Mouse (Mus musculus): Measurements from ENCODE around the gene Slamf6.

DNA sequence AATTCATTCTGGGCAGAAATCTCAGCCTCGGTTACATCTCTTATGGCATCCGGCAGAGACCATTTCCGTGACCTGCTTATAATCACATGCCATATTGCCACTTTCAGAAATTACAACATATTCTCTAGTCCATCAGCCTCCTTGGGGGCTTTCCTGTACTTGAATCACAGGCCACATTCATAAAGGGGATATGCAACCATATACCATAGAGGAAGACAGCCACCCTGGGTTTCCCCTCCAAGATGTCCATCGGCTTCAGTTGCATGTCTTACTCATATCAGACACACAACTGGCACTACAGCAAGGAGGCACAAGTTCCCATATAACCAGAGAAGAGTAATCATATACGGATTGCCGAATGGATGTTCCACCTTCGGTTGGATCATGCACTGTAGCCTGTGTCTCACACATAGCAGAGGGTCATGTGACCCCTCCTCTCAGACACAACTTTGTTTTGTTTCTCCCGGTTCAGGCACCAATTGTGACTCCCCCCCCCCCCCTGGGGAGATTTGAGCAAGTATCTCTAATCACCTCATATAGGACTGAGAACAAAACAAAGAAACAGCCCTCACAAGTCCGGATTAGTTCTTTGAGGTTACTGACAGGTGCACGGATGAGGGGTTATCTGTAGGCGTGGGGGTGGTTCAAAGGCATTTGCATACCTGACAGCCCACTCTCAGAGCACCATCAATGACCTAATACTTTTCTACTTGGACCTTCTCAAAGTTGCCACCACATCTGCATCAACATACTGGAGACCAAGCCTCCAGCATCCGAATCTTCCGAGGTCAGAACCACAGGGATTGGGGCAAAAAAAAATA is 1.5 kb upstream of the Slamf6 start:
- TF ChIP-seq GATA1 (IDR thresholded peaks at IDR 0.05; ENCODE audit: borderline replicate concordance, low read length), result no peak
- no peak for TF ChIP-seq FLI1 (IDR thresholded peaks at IDR 0.05; ENCODE audit: low read length)

All from megakaryocyte, embryonic 14.5 days (primary cell).